Mouse (Mus musculus): ENCODE results near the gene Cyba. TPM values are rescaled to one million over a fixed set of nuclear protein-coding genes. Genes with fewer than 3 reads are reported as not detected.

The Cyba gene
- 238 and 267 TPM in 2 replicates for polyA plus RNA-seq (2015; fragmentation: Nextera tagmentation; extraction: Ambion mirVana)

DNA sequence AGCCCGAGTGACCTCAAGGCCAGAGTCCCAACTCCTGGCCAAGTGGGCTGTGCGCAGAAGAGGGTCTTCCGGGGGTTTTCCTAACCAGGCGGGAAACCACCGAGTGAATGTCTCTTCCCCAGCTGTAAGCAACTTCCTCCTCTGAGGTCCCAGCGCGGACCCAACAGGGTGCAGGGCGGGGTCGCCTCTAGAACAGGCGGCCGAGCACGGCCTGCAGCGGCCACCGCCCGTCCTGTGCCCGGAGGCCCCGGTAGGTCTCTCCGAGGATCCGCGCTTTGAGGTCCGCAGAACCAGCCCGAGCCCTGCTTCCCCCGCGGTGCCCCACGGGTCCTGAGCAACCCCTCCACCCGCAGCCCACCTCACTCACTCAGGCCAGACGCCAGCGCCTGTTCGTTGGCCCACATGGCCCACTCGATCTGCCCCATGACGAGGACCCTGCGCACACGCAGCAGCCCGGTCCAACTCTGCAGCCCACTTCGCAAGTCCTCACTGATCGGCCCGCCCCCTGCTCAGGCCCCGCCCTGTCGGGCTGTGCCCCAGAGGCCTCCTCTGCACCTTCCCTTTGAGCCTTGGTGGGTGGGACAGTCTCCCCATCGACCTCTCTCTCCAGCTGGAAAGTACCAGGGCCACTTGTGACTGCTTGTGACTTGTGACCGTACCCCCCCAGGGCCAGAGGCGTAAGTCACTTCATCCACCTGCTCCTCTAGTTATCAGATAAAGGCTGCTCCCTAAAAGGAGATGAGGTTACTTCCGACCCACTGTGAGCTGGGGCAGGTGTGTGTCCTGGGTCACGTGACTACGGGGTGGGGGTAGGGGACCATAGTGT lies at the start of gene Cyba:
Gene Cyba (minus strand): TSS at position 488 of the 826 bp plus-strand sequence.
- H3K4me1 ChIP-seq = peaks cover 21% of the 10 kb centered on the region
- H3K9me3 ChIP-seq = no peaks in the 10 kb centered on the region
- peak; percentile 82 for ATAC-seq (ENCODE audit: insufficient read depth, low FRiP score, low read depth)

DNA sequence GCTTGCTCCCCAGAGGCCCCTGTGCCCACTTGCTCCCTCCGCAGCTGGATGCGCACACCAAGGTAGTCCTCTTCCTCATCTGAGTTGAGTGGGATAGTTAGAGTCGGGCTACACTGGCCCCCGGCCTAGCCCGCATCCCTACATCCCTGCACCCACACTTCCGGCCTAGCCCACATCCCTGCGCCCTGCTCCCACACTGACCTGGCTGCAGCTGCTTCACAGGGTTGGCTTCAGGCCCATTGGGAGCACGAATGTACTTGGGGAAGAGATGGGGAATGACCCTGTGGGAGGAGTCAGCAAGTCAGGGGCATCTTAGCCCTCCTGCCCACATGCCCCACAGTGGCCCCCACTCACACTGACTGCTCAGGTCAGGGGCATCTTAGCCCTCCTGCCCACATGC lies 49.7 kb upstream of the Cyba start:
- no peak overlapping the region for H3K9ac ChIP-seq
- no peak overlapping the region for H3K4me2 ChIP-seq
- H3K9me3 ChIP-seq = no peaks in the 10 kb centered on the region
- no peaks in the 10 kb centered on the region for H3K27me3 ChIP-seq (replicated peaks)
- ATAC-seq (ENCODE audit: insufficient read depth, low FRiP score, low read depth) = no peak; the same call in 1 of the 2 replicates
- 94% methylated on average over 8 of the region's 8 CpGs for WGBS
- H3K4me1 ChIP-seq = 0 out of 2 replicates have a peak, but pooled peaks cover 1% of the 10 kb centered on the region
- H3K36me3 ChIP-seq = peaks cover 80% of the 10 kb centered on the region
- no peak overlapping the region for H3K4me3 ChIP-seq (replicated peaks)
- H3K27ac ChIP-seq = no peak overlapping the region

More for the DNA sequence above, at the start of gene Cyba:
- Histone ChIP-seq H3K27me3 (replicated peaks) (no peaks in the 10 kb centered on the region), H3K4me3 (replicated peaks) (peak within 1 kb of the TSS; percentile 66), H3K4me2 (peak within 1 kb of the TSS; percentile 91), H3K27ac (peak within 1 kb of the TSS; percentile 87), H3K36me3 (peaks cover 12% of the 10 kb centered on the region; the same call in 1 of the 2 replicates), H3K9ac (peak within 1 kb of the TSS; percentile 73)
- WGBS = 4% methylated on average over 45 of the region's 45 CpGs

DNA sequence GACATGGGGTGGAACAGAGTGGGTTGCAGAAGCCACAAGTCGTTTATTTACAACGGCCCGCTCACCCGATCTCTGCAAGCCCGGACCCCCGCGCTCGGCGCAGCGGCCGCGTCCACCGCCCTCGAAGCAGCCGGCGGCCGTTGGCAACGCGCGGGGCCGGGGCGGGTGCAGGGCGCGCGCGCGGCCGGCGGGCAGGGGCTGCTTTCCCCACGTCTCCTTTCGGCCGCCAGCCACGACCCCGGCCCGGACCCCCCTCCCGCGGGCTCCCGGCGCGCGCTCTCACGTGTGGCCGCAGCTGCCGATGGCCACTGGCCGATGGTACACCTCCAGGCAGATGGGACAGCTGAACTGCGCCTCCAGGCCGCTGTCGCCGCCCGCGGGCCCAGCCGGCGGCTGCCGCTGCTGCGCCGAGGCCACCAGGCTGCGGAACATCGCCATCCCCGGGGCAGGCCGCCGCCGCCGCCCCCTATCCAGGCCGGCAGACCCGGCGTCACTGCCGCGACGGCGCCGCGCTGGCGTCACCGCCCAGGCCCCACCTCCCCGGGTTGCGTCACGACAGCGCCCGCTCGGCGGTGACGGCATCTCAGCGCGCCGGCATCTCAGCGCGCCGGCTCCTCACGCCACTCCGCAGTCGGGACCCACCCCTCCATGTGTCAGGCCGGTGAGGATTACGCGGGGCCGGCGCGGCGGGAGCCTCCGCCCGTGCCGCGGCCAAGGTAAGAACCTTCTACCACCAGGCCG lies 43.0 kb upstream of the Cyba start, which contains the start of the genes Rnf166 and Ctu2:
Gene Rnf166 (minus strand): TSS at position 485 of the 741 bp plus-strand sequence.
Gene Ctu2 (plus strand): TSS at position 564 of the 741 bp plus-strand sequence.
- no peaks in the 10 kb centered on the region for H3K27me3 ChIP-seq (replicated peaks)
- H3K4me2 ChIP-seq = peak within 1 kb of the TSS; percentile 89
- H3K9ac ChIP-seq = peak within 1 kb of the TSS; percentile 92
- peaks cover 27% of the 10 kb centered on the region for H3K4me1 ChIP-seq
- WGBS = under 1% methylated on average over 91 of the region's 103 CpGs
- H3K4me3 ChIP-seq (replicated peaks) = peak within 1 kb of the TSS; percentile 100
- peaks cover 20% of the 10 kb centered on the region for H3K36me3 ChIP-seq
- no peaks in the 10 kb centered on the region for H3K9me3 ChIP-seq
- peak; percentile 90 for ATAC-seq (ENCODE audit: insufficient read depth, low FRiP score, low read depth)
- H3K27ac ChIP-seq = peak within 1 kb of the TSS; percentile 72

DNA sequence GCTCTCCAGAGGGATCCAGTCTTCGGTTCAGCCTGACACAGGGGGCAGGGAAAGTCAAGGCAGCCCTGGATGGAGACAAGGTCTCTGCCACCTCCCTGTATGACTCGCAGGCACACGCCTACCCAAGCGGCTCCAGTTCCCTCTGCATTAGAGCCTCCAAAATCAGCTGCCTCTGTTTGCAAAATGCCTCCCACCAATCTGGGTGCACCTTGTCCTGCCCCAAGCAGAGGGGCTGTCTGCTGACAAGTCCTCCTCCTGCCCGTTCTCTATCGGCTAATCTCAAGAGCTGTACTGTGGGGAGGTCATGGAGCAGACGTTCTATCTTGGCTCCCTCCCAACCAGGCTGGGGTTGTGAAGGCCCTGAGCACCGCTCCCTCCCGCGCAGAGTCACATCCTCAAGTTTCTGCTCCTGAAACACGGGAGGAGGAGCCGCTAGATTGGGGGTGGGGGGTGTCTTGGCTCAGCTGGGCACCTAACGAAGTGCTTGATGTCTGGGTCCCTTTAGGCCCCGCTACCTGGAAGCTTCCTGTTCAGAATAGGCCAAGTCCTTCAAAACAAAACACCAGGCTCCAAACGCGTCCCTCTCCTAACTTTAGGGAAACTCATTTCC lies 42.3 kb upstream of the Cyba start:
- Histone ChIP-seq H3K27ac (peak overlapping the region; percentile 72; the same call in 1 of the 2 replicates), H3K9me3 (no peaks in the 10 kb centered on the region), H3K4me2 (peak overlapping the region; percentile 89), H3K4me1 (peaks cover 27% of the 10 kb centered on the region), H3K4me3 (replicated peaks) (peak overlapping the region; percentile 100), H3K36me3 (peaks cover 18% of the 10 kb centered on the region), H3K27me3 (replicated peaks) (no peaks in the 10 kb centered on the region), H3K9ac (peak overlapping the region; percentile 92)
- no peak for ATAC-seq (ENCODE audit: insufficient read depth, low FRiP score, low read depth)
- 6% methylated on average over 16 of the region's 16 CpGs for WGBS

DNA sequence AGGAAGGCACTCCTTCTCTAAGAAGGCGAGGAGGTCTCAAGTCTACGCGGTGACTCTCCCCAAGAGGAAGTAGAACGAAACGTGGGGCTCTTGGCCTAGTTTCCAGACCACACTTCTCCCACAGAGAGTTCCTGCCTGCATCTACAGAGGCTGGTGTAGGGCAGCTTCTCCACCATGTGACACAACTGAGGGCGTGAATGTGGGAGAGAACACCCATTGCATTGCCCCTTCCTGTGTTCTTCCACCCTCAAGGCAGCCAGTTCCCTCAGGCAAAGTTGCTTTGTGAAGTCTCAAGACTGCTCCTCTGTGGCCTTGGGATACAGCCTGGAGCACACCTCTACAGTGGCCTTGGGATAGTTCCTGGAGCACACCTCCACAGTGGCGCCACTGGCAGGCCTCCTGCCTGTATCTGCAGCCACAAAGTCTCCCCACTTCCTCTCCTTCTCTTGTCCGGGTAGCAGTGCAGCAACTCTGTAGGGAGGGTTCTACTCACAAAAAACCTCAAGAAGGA lies 41.2 kb upstream of the Cyba start:
- Histone ChIP-seq H3K9ac (no peak overlapping the region), H3K36me3 (peaks cover 13% of the 10 kb centered on the region), H3K4me3 (replicated peaks) (no peak overlapping the region), H3K4me2 (no peak overlapping the region), H3K9me3 (no peaks in the 10 kb centered on the region), H3K27ac (peak overlapping the region; percentile 66), H3K4me1 (peaks cover 27% of the 10 kb centered on the region), H3K27me3 (replicated peaks) (no peaks in the 10 kb centered on the region)
- WGBS = 80% methylated on average over 8 of the region's 8 CpGs
- ATAC-seq (ENCODE audit: insufficient read depth, low FRiP score, low read depth) = no peak

DNA sequence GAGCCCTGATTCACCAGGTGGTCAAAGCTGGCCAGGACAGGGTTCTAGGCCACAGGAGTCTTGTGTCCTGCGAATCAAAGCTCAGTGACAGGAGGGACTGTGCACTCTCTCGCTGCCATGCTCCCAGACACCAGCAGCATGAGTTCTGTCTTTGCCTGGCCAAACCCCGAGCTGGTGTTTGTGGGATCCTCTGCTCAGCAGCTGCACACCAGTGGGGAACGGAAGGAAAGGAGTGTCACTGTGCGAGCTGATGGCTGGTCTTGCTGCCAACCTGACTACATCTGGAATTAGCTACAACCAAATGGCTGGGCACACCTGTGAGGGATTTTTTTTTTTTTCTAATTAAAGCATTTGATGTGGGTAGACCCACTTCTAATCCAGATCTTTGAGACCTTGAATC lies 38.0 kb upstream of the Cyba start:
- WGBS = 81% methylated on average over 5 of the region's 5 CpGs
- Histone ChIP-seq H3K36me3 (peaks cover 12% of the 10 kb centered on the region), H3K4me1 (peaks cover 15% of the 10 kb centered on the region), H3K27ac (no peak overlapping the region), H3K27me3 (replicated peaks) (no peaks in the 10 kb centered on the region), H3K9ac (no peak overlapping the region), H3K9me3 (no peaks in the 10 kb centered on the region), H3K4me2 (no peak overlapping the region), H3K4me3 (replicated peaks) (no peak overlapping the region)
- ATAC-seq (ENCODE audit: insufficient read depth, low FRiP score, low read depth) = no peak

DNA sequence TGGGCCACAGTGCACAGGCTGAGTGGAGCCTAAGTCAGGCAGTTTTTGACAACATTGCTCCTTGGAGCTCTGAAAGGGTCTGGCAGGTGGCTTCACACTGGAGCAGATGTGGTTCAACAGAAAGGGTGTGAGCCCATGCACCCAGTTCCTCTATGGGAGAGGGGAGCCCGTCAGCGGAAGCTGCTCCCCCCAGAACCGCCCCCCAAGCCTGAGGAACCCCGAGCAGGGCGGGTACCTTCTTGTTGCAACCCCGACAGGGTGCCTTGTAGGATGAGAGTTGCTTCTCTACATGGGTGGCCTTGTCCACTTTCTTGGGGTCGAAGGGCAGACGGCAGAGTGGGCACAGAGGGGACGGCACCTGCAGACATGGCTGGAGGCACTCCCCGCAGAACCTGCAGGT lies 37.2 kb upstream of the Cyba start:
- no peak overlapping the region for H3K4me3 ChIP-seq (replicated peaks)
- H3K36me3 ChIP-seq = peaks cover 12% of the 10 kb centered on the region
- no peaks in the 10 kb centered on the region for H3K9me3 ChIP-seq
- H3K27me3 ChIP-seq (replicated peaks) = no peaks in the 10 kb centered on the region
- no peak overlapping the region for H3K9ac ChIP-seq
- H3K4me2 ChIP-seq = no peak overlapping the region
- H3K27ac ChIP-seq = no peak overlapping the region
- WGBS = 84% methylated on average over 10 of the region's 10 CpGs
- peaks cover 12% of the 10 kb centered on the region for H3K4me1 ChIP-seq
- ATAC-seq (ENCODE audit: insufficient read depth, low FRiP score, low read depth) = no peak

DNA sequence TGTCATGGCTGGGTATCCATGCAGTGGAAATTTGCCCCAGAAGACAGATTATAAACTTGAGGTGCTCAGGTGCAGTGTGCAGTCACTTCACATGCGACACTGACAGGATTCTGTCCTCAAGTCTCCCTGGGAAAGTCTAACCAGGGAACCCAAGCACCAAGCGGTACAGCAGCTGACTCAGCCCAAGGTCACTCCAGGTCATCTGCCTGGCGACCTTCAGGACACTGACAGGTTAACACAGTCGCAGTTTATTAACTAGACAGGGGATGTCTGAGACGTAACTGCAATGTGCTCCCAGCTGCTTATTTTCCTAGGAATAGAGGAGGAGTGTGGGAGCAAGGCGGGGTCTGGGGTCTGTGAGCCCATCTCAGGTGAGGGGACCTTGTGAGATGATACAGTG lies 36.7 kb upstream of the Cyba start:
- Histone ChIP-seq H3K9me3 (no peaks in the 10 kb centered on the region), H3K36me3 (peaks cover 12% of the 10 kb centered on the region), H3K9ac (no peak overlapping the region), H3K27me3 (replicated peaks) (no peaks in the 10 kb centered on the region), H3K4me3 (replicated peaks) (no peak overlapping the region), H3K27ac (no peak overlapping the region), H3K4me1 (0 out of 2 replicates have a peak, but pooled peaks cover 6% of the 10 kb centered on the region), H3K4me2 (no peak overlapping the region)
- ATAC-seq (ENCODE audit: insufficient read depth, low FRiP score, low read depth) = no peak
- 76% methylated on average over 6 of the region's 6 CpGs for WGBS

DNA sequence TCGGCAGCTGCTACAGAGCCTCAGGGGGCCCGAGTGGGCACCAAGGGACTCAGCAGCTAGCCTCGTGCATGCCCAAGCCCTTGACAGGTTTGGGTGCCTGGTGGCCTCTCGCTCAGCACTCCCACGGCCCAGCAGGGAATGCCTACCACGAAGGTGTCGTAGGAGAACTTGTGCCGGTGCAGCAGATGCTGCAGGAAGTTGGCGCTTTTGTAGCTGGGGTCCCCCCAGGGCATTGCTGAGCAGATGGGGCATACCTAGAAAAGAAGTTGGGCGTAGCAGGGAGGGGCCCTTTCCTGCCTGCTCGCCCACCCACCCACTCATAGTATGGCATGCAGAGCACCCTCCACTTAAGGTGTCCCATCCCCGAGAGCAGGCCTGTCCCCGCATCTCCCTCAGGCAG lies 35.1 kb upstream of the Cyba start:
- Histone ChIP-seq H3K4me2 (no peak overlapping the region), H3K9ac (no peak overlapping the region), H3K36me3 (peaks cover 12% of the 10 kb centered on the region), H3K4me1 (peaks cover 4% of the 10 kb centered on the region; the same call in 1 of the 2 replicates), H3K9me3 (no peaks in the 10 kb centered on the region), H3K27ac (no peak overlapping the region), H3K4me3 (replicated peaks) (no peak overlapping the region), H3K27me3 (replicated peaks) (no peaks in the 10 kb centered on the region)
- WGBS = 92% methylated on average over 13 of the region's 13 CpGs
- ATAC-seq (ENCODE audit: insufficient read depth, low FRiP score, low read depth) = no peak

DNA sequence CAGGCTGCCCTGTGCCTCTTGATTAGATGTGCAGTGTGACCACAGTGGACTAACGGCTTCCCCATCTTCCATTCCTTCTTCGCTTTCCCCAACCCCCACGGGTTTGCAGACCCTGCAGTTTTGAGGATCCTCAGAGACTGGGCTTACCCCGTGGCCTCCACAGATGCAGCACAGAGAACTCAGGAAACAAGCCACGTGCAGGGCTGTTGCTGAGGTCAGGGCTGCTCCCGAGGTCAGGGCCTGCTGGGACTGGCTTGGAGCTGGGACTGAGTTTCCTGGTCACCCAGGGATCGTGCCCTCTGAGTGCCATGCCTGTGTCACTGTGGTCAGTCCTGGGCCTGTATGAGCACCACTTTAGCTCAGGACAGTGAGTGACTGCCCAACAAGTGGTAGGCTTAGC lies 32.3 kb upstream of the Cyba start:
- no peak for ATAC-seq (ENCODE audit: insufficient read depth, low FRiP score, low read depth)
- H3K4me3 ChIP-seq (replicated peaks) = no peak overlapping the region
- H3K27me3 ChIP-seq (replicated peaks) = peaks cover 15% of the 10 kb centered on the region
- H3K9ac ChIP-seq = no peak overlapping the region
- H3K4me2 ChIP-seq = no peak overlapping the region
- no peaks in the 10 kb centered on the region for H3K9me3 ChIP-seq
- H3K36me3 ChIP-seq = peaks cover 11% of the 10 kb centered on the region
- H3K4me1 ChIP-seq = peaks cover 21% of the 10 kb centered on the region
- no peak overlapping the region for H3K27ac ChIP-seq
- 63% methylated on average over 7 of the region's 7 CpGs for WGBS
